In genomic region chr4:99929149-99929612, GRCm38 (mm10) we compare ENCODE assay signal across 8 mouse cellular contexts. TPM values are rescaled to one million over a fixed set of nuclear protein-coding genes. Genes with fewer than 3 reads are reported as not detected.
A peak's percentile ranks its signal among the peaks of the same experiment; 100 is the strongest.
DNase-seq lines count a peak whose midpoint lies in the region; ATAC-seq lines count a peak whose summit lies in the region.

Pgm1 (plus strand) TSS chr4:99929414.

- H3K27me3 ChIP-seq in embryonic facial prominence, embryonic 13.5 days, result no peaks in the 10 kb centered on the region
- no peaks in the 10 kb centered on the region for H3K27me3 ChIP-seq in heart, embryonic 10.5 days (ENCODE audit: insufficient read depth, poor library complexity, severe bottlenecking)
- H3K27me3 ChIP-seq in limb, embryonic 12.5 days, result no peaks in the 10 kb centered on the region
- no peaks in the 10 kb centered on the region for H3K27me3 ChIP-seq in midbrain, embryonic 13.5 days
- H3K27me3 ChIP-seq in stomach, embryonic 16.5 days (ENCODE audit: control insufficient read depth, insufficient read depth, low read length), result no peaks in the 10 kb centered on the region

- H3K36me3 ChIP-seq in embryonic facial prominence, embryonic 13.5 days, result no peaks in the 10 kb centered on the region
- peaks cover 10% of the 10 kb centered on the region; the same call in 1 of the 2 replicates for H3K36me3 ChIP-seq in heart, embryonic 10.5 days
- no peaks in the 10 kb centered on the region for H3K36me3 ChIP-seq in limb, embryonic 12.5 days
- no peaks in the 10 kb centered on the region for H3K36me3 ChIP-seq in midbrain, embryonic 13.5 days
- no peaks in the 10 kb centered on the region for H3K36me3 ChIP-seq in stomach, embryonic 16.5 days (ENCODE audit: control insufficient read depth, insufficient read depth, low read length)

- WGBS in embryonic facial prominence, embryonic 13.5 days, result 4% methylated on average over 23 of the region's 23 CpGs
- 4% methylated on average over 23 of the region's 23 CpGs for WGBS in heart, embryonic 10.5 days
- WGBS in limb, embryonic 12.5 days, result 5% methylated on average over 23 of the region's 23 CpGs
- 6% methylated on average over 23 of the region's 23 CpGs for WGBS in midbrain, embryonic 13.5 days
- 3% methylated on average over 23 of the region's 23 CpGs for WGBS in stomach, embryonic 16.5 days

- H3K4me3 ChIP-seq in embryonic facial prominence, embryonic 13.5 days, result peak within 1 kb of the TSS; percentile 60
- peak within 1 kb of the TSS; percentile 76 for H3K4me3 ChIP-seq in heart, embryonic 10.5 days
- peak within 1 kb of the TSS; percentile 66 for H3K4me3 ChIP-seq in limb, embryonic 12.5 days (replicated peaks)
- H3K4me3 ChIP-seq in midbrain, embryonic 13.5 days (replicated peaks), result peak within 1 kb of the TSS; percentile 59
- peak within 1 kb of the TSS; percentile 78 for H3K4me3 ChIP-seq in stomach, embryonic 16.5 days (replicated peaks; ENCODE audit: low read length)

- peak; percentile 62 for ATAC-seq in embryonic facial prominence, embryonic 13.5 days (ENCODE audit: insufficient number of reproducible peaks, insufficient read depth, low FRiP score, low TSS enrichment, low read depth)
- ATAC-seq in limb, embryonic 12.5 days (ENCODE audit: insufficient number of reproducible peaks, insufficient read depth, low FRiP score, low TSS enrichment, low read depth), result peak; percentile 77
- ATAC-seq in midbrain, embryonic 13.5 days, result peak; percentile 91
- ATAC-seq in stomach, embryonic 16.5 days (ENCODE audit: insufficient read depth, low FRiP score), result peak; percentile 89

- H3K27ac ChIP-seq in embryonic facial prominence, embryonic 13.5 days, result peak within 1 kb of the TSS; percentile 77
- H3K27ac ChIP-seq in heart, embryonic 10.5 days, result peak within 1 kb of the TSS; percentile 94
- peak within 1 kb of the TSS; percentile 82 for H3K27ac ChIP-seq in limb, embryonic 12.5 days
- peak within 1 kb of the TSS; percentile 82 for H3K27ac ChIP-seq in midbrain, embryonic 13.5 days
- peak within 1 kb of the TSS; percentile 97 for H3K27ac ChIP-seq in stomach, embryonic 16.5 days (ENCODE audit: low read length)

- peak; percentile 83 for DNase-seq in 3T3-L1 (ENCODE audit: low read depth, low spot score)
- peak; percentile 81 for DNase-seq in adipocyte (ENCODE audit: low spot score)
- DNase-seq in heart, embryonic 10.5 days (ENCODE audit: low spot score), result peak; percentile 95
- DNase-seq in kidney, adult 9 months, result peak; percentile 96

- H3K9me3 ChIP-seq in embryonic facial prominence, embryonic 13.5 days, result no peaks in the 10 kb centered on the region
- no peaks in the 10 kb centered on the region for H3K9me3 ChIP-seq in heart, embryonic 10.5 days
- H3K9me3 ChIP-seq in limb, embryonic 12.5 days, result no peaks in the 10 kb centered on the region
- no peaks in the 10 kb centered on the region for H3K9me3 ChIP-seq in midbrain, embryonic 13.5 days
- H3K9me3 ChIP-seq in stomach, embryonic 16.5 days (replicated peaks; ENCODE audit: control insufficient read depth, low read length), result no peaks in the 10 kb centered on the region

- H3K4me1 ChIP-seq in embryonic facial prominence, embryonic 13.5 days, result peaks cover 16% of the 10 kb centered on the region; the same call in 1 of the 2 replicates
- peaks cover 52% of the 10 kb centered on the region for H3K4me1 ChIP-seq in heart, embryonic 10.5 days
- H3K4me1 ChIP-seq in limb, embryonic 12.5 days (replicated peaks), result peaks cover 13% of the 10 kb centered on the region
- H3K4me1 ChIP-seq in midbrain, embryonic 13.5 days (replicated peaks), result peaks cover 11% of the 10 kb centered on the region; the same call in 1 of the 2 replicates
- H3K4me1 ChIP-seq in stomach, embryonic 16.5 days (ENCODE audit: control insufficient read depth, insufficient read depth, low read length), result 0 out of 2 replicates have a peak, but pooled peaks cover 3% of the 10 kb centered on the region

- H3K4me2 ChIP-seq in embryonic facial prominence, embryonic 13.5 days, result peak within 1 kb of the TSS; percentile 93
- peak within 1 kb of the TSS; percentile 89 for H3K4me2 ChIP-seq in limb, embryonic 12.5 days
- peak within 1 kb of the TSS; percentile 88 for H3K4me2 ChIP-seq in midbrain, embryonic 13.5 days (replicated peaks)
- H3K4me2 ChIP-seq in stomach, embryonic 16.5 days (ENCODE audit: low read depth, low read length), result peak within 1 kb of the TSS; percentile 77

- peak within 1 kb of the TSS; percentile 78 for H3K9ac ChIP-seq in embryonic facial prominence, embryonic 13.5 days
- peak within 1 kb of the TSS; percentile 67 for H3K9ac ChIP-seq in limb, embryonic 12.5 days (replicated peaks)
- peak within 1 kb of the TSS; percentile 79 for H3K9ac ChIP-seq in midbrain, embryonic 13.5 days (replicated peaks)
- peak within 1 kb of the TSS; percentile 87 for H3K9ac ChIP-seq in stomach, embryonic 16.5 days (ENCODE audit: low read length)

RNA-seq across cellular contexts. Expression of gene Pgm1, which starts in this region (rescaled TPM):
- 40.8 and 46.1 TPM in 2 replicates for polyA plus RNA-seq in embryonic facial prominence, embryonic 13.5 days (2015; fragmentation: Nextera tagmentation; extraction: Ambion mirVana)
- polyA plus RNA-seq in heart, embryonic 10.5 days (2016; fragmentation: Nextera tagmentation; extraction: Ambion mirVana), result 259 and 327 TPM in 2 replicates
- polyA plus RNA-seq in limb, embryonic 12.5 days (2016; fragmentation: Nextera tagmentation; extraction: Ambion mirVana), result 44.9 and 48.9 TPM in 2 replicates
- 43.2 and 46.8 TPM in 2 replicates for polyA plus RNA-seq in midbrain, embryonic 13.5 days (2015; fragmentation: Nextera tagmentation; extraction: Ambion mirVana)
- polyA plus RNA-seq in stomach, embryonic 16.5 days (2015; fragmentation: Nextera tagmentation; extraction: Ambion mirVana), result 129 and 137 TPM in 2 replicates

Comparison
In these comparisons a context has a peak if more than half of its experiments do, and no peak if none do; other contexts are left out.
1. Peak in every context shown above with its lines: DNase-seq, ATAC-seq, H3K4me3 ChIP-seq and H3K27ac ChIP-seq.